Mouse (Mus musculus) neural tube, embryonic 15.5 days (tissue): ENCODE results near the gene Mrps23. TPM values are rescaled to one million over a fixed set of nuclear protein-coding genes. Genes with fewer than 3 reads are reported as not detected.

Experiments used
- ATAC-seq: fragments of 200-750 bp; cut with Nextera tagmentation; 2 replicates; pipeline ENCODE4 v1.8.0; 2017; ENCODE audit warnings: mild to moderate bottlenecking, moderate TSS enrichment, moderate library complexity; ENCODE audit not compliant: low FRiP score
- H3K27ac ChIP-seq: fragments of 300-500 bp; sonication (generic); replicated peaks from 2 replicates; pipeline ENCODE4 v1.5.1; 2015; ENCODE audit warnings: mild to moderate bottlenecking, inconsistent platforms
- H3K27me3 ChIP-seq: fragments of 300-500 bp; sonication (generic); replicated peaks from 2 replicates; pipeline ENCODE4 v1.6.1; 2015; ENCODE audit warnings: inconsistent platforms
- H3K36me3 ChIP-seq: fragments of 300-500 bp; sonication (generic); 2 replicates; pipeline ENCODE4 v1.6.1; 2015; ENCODE audit warnings: inconsistent platforms
- H3K4me1 ChIP-seq: fragments of 300-500 bp; sonication (generic); 2 replicates; pipeline ENCODE4 v1.6.1; 2015; ENCODE audit warnings: inconsistent platforms
- H3K4me2 ChIP-seq: fragments of 300-500 bp; sonication (generic); 2 replicates; pipeline ENCODE4 v1.6.1; 2015; ENCODE audit warnings: inconsistent platforms, mild to moderate bottlenecking, moderate library complexity
- H3K4me3 ChIP-seq: fragments of 300-500 bp; sonication (generic); replicated peaks from 2 replicates; pipeline ENCODE4 v1.5.1; 2015; ENCODE audit warnings: mild to moderate bottlenecking, inconsistent platforms
- H3K9ac ChIP-seq: fragments of 300-500 bp; sonication (generic); replicated peaks from 2 replicates; pipeline ENCODE4 v1.6.1; 2015; ENCODE audit warnings: mild to moderate bottlenecking, inconsistent platforms
- H3K9me3 ChIP-seq: fragments of 300-500 bp; sonication (generic); replicated peaks from 2 replicates; pipeline ENCODE4 v1.6.1; 2016; ENCODE audit warnings: inconsistent platforms
- WGBS: fragments of 180-500 bp; shearing (Covaris S2); methylation state at CpG from one replicate; pipeline ENCODE4 v1.1.7; 2015; ENCODE audit warnings: mixed read lengths; 5-methylcytosine and 5-hydroxymethylcytosine counted together
- polyA plus RNA-seq: library from polyadenylated mRNA; unstranded; fragments of >200 nt; fragmentation: Nextera tagmentation; extraction: Ambion mirVana; gene quantifications from 2 replicates; pipeline ENCODE4 v1.2.1, GENCODE M21; 2015

The Mrps23 gene
- polyA plus RNA-seq, 1 experiment from 2014 or later: 64.9 TPM

- no peaks in the 10 kb centered on the region for H3K9me3 ChIP-seq
- peak overlapping the region; percentile 11 for H3K4me2 ChIP-seq
- no peaks in the 10 kb centered on the region for H3K27me3 ChIP-seq
- WGBS: 1% methylated on average over 6 of the region's 6 CpGs
- no peak overlapping the region for H3K4me3 ChIP-seq
- H3K36me3 ChIP-seq: peaks cover 41% of the 10 kb centered on the region
- peak; percentile 73 for ATAC-seq
- H3K9ac ChIP-seq: no peak overlapping the region
- peaks cover 24% of the 10 kb centered on the region for H3K4me1 ChIP-seq
- H3K27ac ChIP-seq: peak overlapping the region; percentile 79
Measured at GRCm38 (mm10) chr11:88180467-88180958, 23.7 kb upstream of the Mrps23 start.

- peak overlapping the region; percentile 11 for H3K4me2 ChIP-seq
- peaks cover 43% of the 10 kb centered on the region for H3K36me3 ChIP-seq
- peaks cover 24% of the 10 kb centered on the region for H3K4me1 ChIP-seq
- ATAC-seq: peak; percentile 58; the same call in 1 of the 2 replicates
- H3K27me3 ChIP-seq: no peaks in the 10 kb centered on the region
- peak overlapping the region; percentile 79 for H3K27ac ChIP-seq
- H3K9ac ChIP-seq: 0 out of 2 replicates have a peak overlapping the region, but pooled peaks have one; percentile 6
- no peaks in the 10 kb centered on the region for H3K9me3 ChIP-seq
- 8% methylated on average over 14 of the region's 16 CpGs for WGBS
- H3K4me3 ChIP-seq: no peak overlapping the region
Measured at GRCm38 (mm10) chr11:88180959-88181619, 23.1 kb upstream of the Mrps23 start.

GRCm38 (mm10) chr11:88184632-88185180 is 19.5 kb upstream of the Mrps23 start:
- no peak overlapping the region for H3K9ac ChIP-seq
- H3K9me3 ChIP-seq: no peaks in the 10 kb centered on the region
- no peak overlapping the region for H3K27ac ChIP-seq
- no peak for ATAC-seq
- H3K4me3 ChIP-seq: no peak overlapping the region
- peaks cover 38% of the 10 kb centered on the region for H3K4me1 ChIP-seq
- no peak overlapping the region for H3K4me2 ChIP-seq
- H3K36me3 ChIP-seq: peaks cover 29% of the 10 kb centered on the region
- H3K27me3 ChIP-seq: no peaks in the 10 kb centered on the region
- 93% methylated on average over 17 of the region's 17 CpGs for WGBS

GRCm38 (mm10) chr11:88186078-88186946 is 17.9 kb upstream of the Mrps23 start:
- Histone ChIP-seq H3K4me1 (peaks cover 22% of the 10 kb centered on the region), H3K4me2 (no peak overlapping the region), H3K27ac (peak overlapping the region; percentile 79; the same call in 1 of the 2 replicates), H3K9me3 (no peaks in the 10 kb centered on the region), H3K27me3 (peaks cover 2% of the 10 kb centered on the region), H3K4me3 (no peak overlapping the region), H3K36me3 (peaks cover 32% of the 10 kb centered on the region), H3K9ac (no peak overlapping the region; the same call in 1 of the 2 replicates)
- WGBS: 83% methylated on average over 14 of the region's 14 CpGs
- ATAC-seq: no peak

GRCm38 (mm10) chr11:88186947-88187243 is 17.3 kb upstream of the Mrps23 start:
- Histone ChIP-seq H3K4me2 (peak overlapping the region; percentile 49; the same call in 1 of the 2 replicates), H3K27ac (peak overlapping the region; percentile 79), H3K36me3 (peaks cover 36% of the 10 kb centered on the region), H3K9me3 (no peaks in the 10 kb centered on the region), H3K27me3 (peaks cover 8% of the 10 kb centered on the region), H3K4me3 (no peak overlapping the region), H3K9ac (no peak overlapping the region), H3K4me1 (peaks cover 18% of the 10 kb centered on the region)
- no peak for ATAC-seq
- WGBS: 41% methylated on average over 2 of the region's 2 CpGs

- H3K27me3 ChIP-seq: peaks cover 15% of the 10 kb centered on the region
- H3K9me3 ChIP-seq: no peaks in the 10 kb centered on the region
- peak overlapping the region; percentile 49 for H3K4me2 ChIP-seq
- peak overlapping the region; percentile 79 for H3K27ac ChIP-seq
- peak; percentile 90 for ATAC-seq
- H3K9ac ChIP-seq: peak overlapping the region; percentile 31
- H3K4me3 ChIP-seq: 0 out of 2 replicates have a peak overlapping the region, but pooled peaks have one; percentile 9
- H3K4me1 ChIP-seq: peaks cover 21% of the 10 kb centered on the region
- peaks cover 33% of the 10 kb centered on the region for H3K36me3 ChIP-seq
- 12% methylated on average over 25 of the region's 25 CpGs for WGBS
Measured at GRCm38 (mm10) chr11:88187417-88188133, 16.6 kb upstream of the Mrps23 start.

- Histone ChIP-seq H3K4me1 (peaks cover 22% of the 10 kb centered on the region), H3K4me3 (no peak overlapping the region), H3K36me3 (peaks cover 27% of the 10 kb centered on the region), H3K27me3 (peaks cover 21% of the 10 kb centered on the region), H3K9me3 (no peaks in the 10 kb centered on the region), H3K9ac (0 out of 2 replicates have a peak overlapping the region, but pooled peaks have one; percentile 18), H3K27ac (peak overlapping the region; percentile 79; the same call in 1 of the 2 replicates), H3K4me2 (peak overlapping the region; percentile 49; the same call in 1 of the 2 replicates)
- 62% methylated on average over 8 of the region's 8 CpGs for WGBS
- ATAC-seq: no peak
Measured at GRCm38 (mm10) chr11:88188216-88188615, 16.0 kb upstream of the Mrps23 start.

GRCm38 (mm10) chr11:88188635-88189034 is 15.6 kb upstream of the Mrps23 start:
- no peak overlapping the region for H3K4me2 ChIP-seq
- no peak overlapping the region for H3K9ac ChIP-seq
- H3K9me3 ChIP-seq: no peaks in the 10 kb centered on the region
- WGBS: 89% methylated on average over 7 of the region's 7 CpGs
- peaks cover 27% of the 10 kb centered on the region for H3K4me1 ChIP-seq
- no peak overlapping the region for H3K27ac ChIP-seq
- no peak for ATAC-seq
- H3K36me3 ChIP-seq: peaks cover 22% of the 10 kb centered on the region
- H3K4me3 ChIP-seq: no peak overlapping the region
- peaks cover 26% of the 10 kb centered on the region for H3K27me3 ChIP-seq

- no peak for ATAC-seq
- H3K4me2 ChIP-seq: no peak overlapping the region
- peaks cover 26% of the 10 kb centered on the region for H3K4me1 ChIP-seq
- no peaks in the 10 kb centered on the region for H3K9me3 ChIP-seq
- 14% methylated on average over 4 of the region's 4 CpGs for WGBS
- no peak overlapping the region for H3K27ac ChIP-seq
- peaks cover 7% of the 10 kb centered on the region; the same call in 1 of the 2 replicates for H3K36me3 ChIP-seq
- H3K4me3 ChIP-seq: no peak overlapping the region
- H3K9ac ChIP-seq: no peak overlapping the region
- H3K27me3 ChIP-seq: peaks cover 31% of the 10 kb centered on the region
Measured at GRCm38 (mm10) chr11:88192595-88192994, 11.6 kb upstream of the Mrps23 start.

GRCm38 (mm10) chr11:88193098-88193823 is 10.9 kb upstream of the Mrps23 start:
- H3K36me3 ChIP-seq: peaks cover 7% of the 10 kb centered on the region; the same call in 1 of the 2 replicates
- H3K9me3 ChIP-seq: no peaks in the 10 kb centered on the region
- 9% methylated on average over 34 of the region's 34 CpGs for WGBS
- H3K4me2 ChIP-seq: no peak overlapping the region
- H3K4me1 ChIP-seq: peaks cover 22% of the 10 kb centered on the region
- ATAC-seq: no peak
- no peak overlapping the region for H3K9ac ChIP-seq
- no peak overlapping the region for H3K27ac ChIP-seq
- H3K27me3 ChIP-seq: peaks cover 31% of the 10 kb centered on the region
- no peak overlapping the region for H3K4me3 ChIP-seq
